ENCODE assay signal across 28 mouse cellular contexts in genomic region chr6:90892401-90892800, GRCm38 (mm10).
"Had no signal": no experiment of that assay in that cellular context is flagged by ENCODE, and none has a peak within 500 bp of the region (broad histone marks: within the 10 kb centered on the region; RNA-seq: fewer than 3 reads in every experiment).

No protein-coding gene starts in this region.

- DNase-seq: cerebellum, adult 2 months; cerebellum, adult 8-10 months; cerebellum, adult 9-10 months; cerebellum, adult 9-11 months; cerebellum, postnatal 10 days; cerebellum, postnatal 14 days; cerebellum, postnatal 25 days; cerebellum, postnatal 36 days; embryo, embryonic 11 days; forebrain, postnatal 0 days; gastrocnemius, adult 2 months; gastrocnemius, postnatal 10 days; gastrocnemius, postnatal 14 days; gastrocnemius, postnatal 25 days; gastrocnemius, postnatal 36 days; heart, adult 18-20 months; heart, adult 2 months had no signal

- H3K4me1 ChIP-seq: embryonic facial prominence, embryonic 10.5 days; embryonic facial prominence, embryonic 12.5 days; embryonic facial prominence, embryonic 13.5 days; embryonic facial prominence, embryonic 15.5 days; forebrain, embryonic 12.5 days; forebrain, embryonic 13.5 days; forebrain, embryonic 15.5 days had no signal

- H3K27ac ChIP-seq: embryonic facial prominence, embryonic 10.5 days; embryonic facial prominence, embryonic 12.5 days; embryonic facial prominence, embryonic 13.5 days; embryonic facial prominence, embryonic 15.5 days; forebrain, embryonic 10.5 days; forebrain, embryonic 12.5 days; forebrain, embryonic 13.5 days; forebrain, embryonic 15.5 days; gastrocnemius, adult 2 months; heart, adult 2 months had no signal

- H3K36me3 ChIP-seq: embryonic facial prominence, embryonic 10.5 days; embryonic facial prominence, embryonic 12.5 days; embryonic facial prominence, embryonic 13.5 days; embryonic facial prominence, embryonic 15.5 days; forebrain, embryonic 10.5 days; forebrain, embryonic 12.5 days; forebrain, embryonic 15.5 days had no signal

- ATAC-seq: forebrain, embryonic 13.5 days; forebrain, embryonic 14.5 days; forebrain, embryonic 15.5 days; forebrain, embryonic 16.5 days; forebrain, postnatal 0 days had no signal

- H3K9me3 ChIP-seq: embryonic facial prominence, embryonic 10.5 days; embryonic facial prominence, embryonic 12.5 days; embryonic facial prominence, embryonic 13.5 days; embryonic facial prominence, embryonic 15.5 days; forebrain, embryonic 10.5 days; forebrain, embryonic 12.5 days; forebrain, embryonic 13.5 days; forebrain, embryonic 15.5 days had no signal

- H3K27me3 ChIP-seq: embryonic facial prominence, embryonic 12.5 days; embryonic facial prominence, embryonic 13.5 days; embryonic facial prominence, embryonic 15.5 days; forebrain, embryonic 12.5 days; forebrain, embryonic 13.5 days; forebrain, embryonic 15.5 days had no signal

- H3K4me2 ChIP-seq: embryonic facial prominence, embryonic 12.5 days; embryonic facial prominence, embryonic 13.5 days; embryonic facial prominence, embryonic 15.5 days; forebrain, embryonic 12.5 days; forebrain, embryonic 13.5 days; forebrain, embryonic 15.5 days had no signal

- H3K9ac ChIP-seq: embryonic facial prominence, embryonic 12.5 days; embryonic facial prominence, embryonic 13.5 days; embryonic facial prominence, embryonic 15.5 days; forebrain, embryonic 12.5 days; forebrain, embryonic 13.5 days; forebrain, embryonic 15.5 days; forebrain, postnatal 0 days had no signal

- H3K4me3 ChIP-seq: embryonic facial prominence, embryonic 10.5 days; embryonic facial prominence, embryonic 12.5 days; embryonic facial prominence, embryonic 13.5 days; embryonic facial prominence, embryonic 15.5 days; erythroblast, embryonic 14.5 days; forebrain, embryonic 10.5 days; forebrain, embryonic 12.5 days; forebrain, embryonic 13.5 days; forebrain, embryonic 15.5 days; gastrocnemius, adult 2 months; heart, adult 2 months had no signal
